Mouse (Mus musculus): ENCODE results near the gene Mypn.
A peak's percentile ranks its signal among the peaks of the same experiment; 100 is the strongest.

The Mypn gene

GRCm38 (mm10) chr10:63154726-63155125 is 49.0 kb downstream of the Mypn start:
- DNase-seq (ENCODE audit: low spot score): no peak

DNA sequence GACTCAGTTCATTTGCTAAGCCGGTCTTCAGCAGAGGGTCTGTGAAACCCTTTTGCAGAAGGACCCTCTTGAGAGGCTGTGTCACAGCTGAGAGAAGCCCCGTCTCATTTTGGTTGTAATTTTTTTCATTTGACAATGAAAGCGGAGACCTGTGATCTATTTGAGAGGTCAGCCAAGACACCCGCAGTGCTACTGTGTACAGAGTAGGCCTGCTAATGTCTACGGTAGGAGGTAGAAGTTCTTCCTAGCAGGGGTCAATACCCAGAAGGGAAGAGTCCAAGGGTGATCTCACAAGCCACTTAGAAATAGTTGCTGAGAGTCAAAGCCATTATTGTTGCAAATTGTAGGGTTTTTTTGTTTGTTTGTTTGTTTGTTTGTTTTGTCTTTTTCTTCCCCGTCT is 49.5 kb downstream of the Mypn start:
- DNase-seq (ENCODE audit: low spot score): no peak

GRCm38 (mm10) chr10:63153563-63153962 is 50.2 kb downstream of the Mypn start:
- DNase-seq (ENCODE audit: low spot score): peak; percentile 46

DNA sequence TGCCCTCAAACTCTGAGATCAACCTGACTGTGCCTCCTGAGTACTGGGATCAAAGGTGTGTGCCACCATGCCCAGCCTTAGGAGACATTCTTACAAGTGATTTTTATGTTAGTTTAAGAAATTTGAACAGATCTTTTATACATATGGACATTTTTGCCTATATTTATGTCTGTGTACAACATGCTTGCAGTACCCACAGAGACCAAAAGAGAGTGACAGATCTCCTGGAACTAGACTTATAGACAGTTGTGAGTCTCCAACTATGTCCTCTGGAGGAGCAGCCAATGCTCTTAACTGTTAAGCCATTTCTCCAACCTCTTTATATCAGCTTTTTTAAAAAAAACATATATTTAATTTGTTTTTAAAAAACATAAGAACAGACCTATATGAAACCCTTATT is 51.4 kb downstream of the Mypn start:
- DNase-seq (ENCODE audit: low spot score): no peak

DNA sequence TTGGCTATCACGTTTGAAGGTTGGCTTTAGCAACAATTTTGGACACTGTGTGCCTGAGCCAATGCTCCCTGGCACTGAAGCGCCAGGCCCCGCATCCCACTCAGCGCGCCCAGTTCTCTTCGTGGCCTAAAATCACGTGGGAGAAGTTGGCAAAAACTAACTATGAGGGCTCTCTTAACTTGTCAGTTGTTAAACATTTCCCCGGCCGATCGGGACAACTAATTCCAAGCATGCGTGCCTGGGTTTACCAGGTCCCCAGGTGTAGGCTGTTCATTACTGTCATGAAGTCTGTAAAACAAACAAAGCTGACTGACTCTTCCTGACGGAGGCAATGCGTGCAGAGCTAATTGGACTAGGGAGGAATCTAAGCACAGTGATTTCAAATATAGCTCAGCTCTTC is 61.1 kb downstream of the Mypn start:
- DNase-seq (ENCODE audit: low spot score): no peak

DNA sequence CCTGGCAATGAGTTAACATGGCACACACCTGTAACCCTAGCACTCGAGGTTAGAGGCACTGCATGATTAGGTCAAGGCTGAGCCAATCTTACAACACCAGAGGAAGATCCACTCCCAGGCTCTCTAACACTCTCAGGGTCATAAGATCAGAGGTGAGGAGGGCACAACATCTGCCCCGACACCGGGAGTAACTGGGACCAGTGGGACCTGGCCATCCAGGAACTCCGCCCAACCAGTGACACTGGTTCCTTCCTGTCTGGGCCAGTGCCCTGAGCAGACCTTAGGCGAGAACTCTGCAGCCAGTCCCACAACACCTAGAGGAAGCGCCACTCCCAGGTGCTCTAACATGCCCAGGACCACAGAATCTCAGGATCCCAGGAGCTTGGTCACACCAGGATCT is 67.3 kb downstream of the Mypn start:
- no peak for DNase-seq (ENCODE audit: low spot score)

GRCm38 (mm10) chr10:63135680-63136079 is 68.1 kb downstream of the Mypn start:
- no peak for DNase-seq (ENCODE audit: low spot score)

DNA sequence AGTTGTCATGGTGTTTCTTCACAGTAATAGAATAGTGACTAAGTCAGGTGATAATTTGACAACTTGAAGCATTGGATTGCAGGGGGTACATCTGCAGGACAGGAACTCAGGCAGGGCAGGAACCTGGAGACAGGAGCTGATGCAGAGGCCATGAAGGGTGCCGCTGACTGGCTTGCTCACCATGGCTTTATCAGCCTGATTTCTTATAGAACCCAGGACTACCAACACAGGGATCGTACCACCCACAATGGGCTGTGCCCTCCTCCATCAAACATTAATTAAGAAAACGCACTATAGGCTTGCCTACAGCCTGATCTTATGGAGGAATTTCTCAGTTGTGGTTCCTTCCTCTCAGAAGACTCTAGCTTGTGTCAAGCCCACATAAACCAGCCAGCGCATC is 70.4 kb downstream of the Mypn start:
- no peak for DNase-seq (ENCODE audit: low spot score)

- DNase-seq (ENCODE audit: low spot score): no peak
These were observed 71.4 kb downstream of the Mypn start for GRCm38 (mm10) chr10:63132356-63132755.

DNA sequence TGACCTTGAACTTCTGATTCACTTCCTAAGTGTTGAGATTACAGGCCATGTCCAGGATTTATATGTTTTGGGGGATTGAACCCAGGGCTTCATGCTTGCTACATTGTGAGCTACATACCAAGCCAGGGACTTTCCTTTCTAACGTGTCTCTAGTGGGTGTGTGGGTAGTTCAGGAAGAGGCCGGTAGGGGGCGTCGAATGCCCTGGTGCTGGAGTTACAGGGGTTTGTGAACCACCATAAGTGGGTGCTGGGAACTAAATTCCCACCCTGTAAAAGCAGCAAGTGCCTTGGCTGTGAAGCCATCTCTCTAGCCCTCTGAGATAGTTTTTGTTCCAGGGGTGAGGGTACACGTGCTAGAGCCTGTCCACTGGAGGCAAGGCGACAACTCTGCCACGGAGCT is 73.3 kb downstream of the Mypn start:
- DNase-seq (ENCODE audit: low spot score): no peak

DNA sequence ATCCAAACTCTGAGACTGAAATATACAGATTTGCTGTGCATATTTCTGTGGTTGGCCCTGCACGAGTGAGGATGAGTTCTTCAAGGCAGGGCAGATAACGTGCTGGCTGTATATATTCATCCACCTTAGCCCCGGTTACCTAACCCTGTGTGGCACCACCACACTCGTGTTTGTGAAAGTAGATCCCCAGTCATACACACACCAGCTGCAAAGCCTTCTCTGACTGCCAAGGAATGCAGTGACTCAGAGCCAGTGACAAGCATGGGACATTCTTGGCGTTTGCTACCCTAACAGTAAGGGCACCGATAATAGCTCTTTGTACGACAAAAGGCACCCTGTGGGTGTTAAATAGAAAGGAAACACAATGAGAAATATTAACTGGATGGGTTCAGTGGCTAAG is 75.5 kb downstream of the Mypn start:
- no peak for DNase-seq (ENCODE audit: low spot score)

DNA sequence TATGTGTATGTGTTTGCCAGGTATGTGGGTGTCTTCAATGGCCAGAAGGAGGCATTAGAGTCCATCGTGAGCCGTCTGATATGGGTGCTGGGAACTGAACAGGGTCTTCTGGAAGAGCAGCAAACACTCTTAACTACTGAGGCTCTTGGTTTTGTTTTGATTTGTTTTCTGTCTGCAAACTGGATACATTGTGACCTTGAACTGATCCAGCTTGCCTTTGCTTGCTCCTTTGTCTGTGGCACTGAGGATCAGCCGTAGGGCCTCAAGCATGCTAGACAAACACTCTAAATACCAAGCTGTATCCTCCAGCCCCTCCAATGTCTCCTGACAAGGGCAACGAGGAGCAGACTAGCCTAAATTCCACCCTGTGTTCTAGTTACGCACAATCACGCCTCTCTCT is 76.6 kb downstream of the Mypn start:
- DNase-seq (ENCODE audit: low spot score): no peak

DNA sequence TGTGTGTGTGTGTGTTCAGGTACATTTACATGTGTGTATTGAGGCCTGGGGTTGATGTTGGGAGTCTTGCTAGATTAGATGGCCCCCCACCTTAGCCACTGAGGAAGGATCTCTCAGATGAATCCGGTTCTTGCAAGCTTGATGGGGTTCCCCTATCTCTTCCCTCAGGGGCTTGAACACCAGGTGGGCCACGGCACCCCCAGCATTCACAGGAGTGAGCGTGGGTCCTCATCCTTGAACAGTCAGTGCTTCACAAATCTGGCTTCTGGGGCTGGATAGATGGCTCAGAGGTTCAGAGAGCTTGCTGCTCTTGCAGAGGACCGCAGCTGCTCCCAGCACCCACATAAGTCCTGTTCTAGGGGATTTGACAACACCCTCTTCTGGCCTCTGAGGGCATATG is 77.6 kb downstream of the Mypn start:
- no peak for DNase-seq (ENCODE audit: low spot score)

DNA sequence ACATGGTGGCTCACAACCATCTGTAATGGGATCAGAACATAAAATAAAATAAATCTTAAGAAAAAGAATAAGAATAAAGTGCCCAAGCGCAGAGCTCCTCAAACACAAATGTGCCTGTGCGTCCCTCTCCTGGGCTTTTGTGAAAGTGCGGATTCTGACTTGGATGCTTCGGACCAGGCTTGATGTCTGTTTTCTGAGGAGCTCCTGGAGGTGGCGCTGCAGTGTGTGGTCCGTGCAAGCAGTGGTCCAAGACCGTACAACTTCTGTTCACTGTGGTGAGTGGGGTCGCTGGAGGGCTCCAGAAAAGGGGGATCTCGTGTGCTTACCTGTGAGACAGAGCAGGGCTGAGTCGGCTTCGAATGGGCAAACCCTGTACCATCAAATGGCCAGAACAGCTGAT is 78.4 kb downstream of the Mypn start:
- DNase-seq (ENCODE audit: low spot score): no peak

GRCm38 (mm10) chr10:63124016-63124415 is 79.7 kb downstream of the Mypn start:
- no peak for DNase-seq (ENCODE audit: low spot score)

- no peak for DNase-seq (ENCODE audit: low spot score)
These were observed 80.6 kb downstream of the Mypn start for GRCm38 (mm10) chr10:63123141-63123540.

GRCm38 (mm10) chr10:63122516-63122915 is 81.2 kb downstream of the Mypn start:
- DNase-seq (ENCODE audit: low spot score): no peak

DNA sequence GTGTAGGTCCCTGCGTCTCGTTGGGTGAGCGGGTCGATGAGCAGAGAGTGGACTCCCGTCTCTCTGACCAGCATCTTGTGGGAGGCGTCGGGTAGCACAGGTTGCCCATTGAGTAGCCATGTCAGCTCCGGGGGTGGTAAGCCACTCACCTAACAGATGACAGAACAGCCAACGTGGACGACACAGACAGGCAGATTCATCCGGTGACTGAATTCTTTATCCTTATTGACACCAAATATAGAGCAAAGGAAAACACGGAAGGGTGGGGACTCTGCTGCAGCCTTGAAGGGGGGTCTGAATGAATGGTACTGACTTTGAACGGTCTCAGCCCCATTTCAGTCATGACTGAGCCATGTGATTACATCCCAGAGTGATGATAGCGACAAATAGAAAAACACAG is 81.8 kb downstream of the Mypn start:
- DNase-seq (ENCODE audit: low spot score): no peak

GRCm38 (mm10) chr10:63119916-63120315 is 83.8 kb downstream of the Mypn start:
- DNase-seq (ENCODE audit: low spot score): no peak

- DNase-seq (ENCODE audit: low spot score): no peak
These were observed 86.2 kb downstream of the Mypn start for GRCm38 (mm10) chr10:63117583-63117982.

DNA sequence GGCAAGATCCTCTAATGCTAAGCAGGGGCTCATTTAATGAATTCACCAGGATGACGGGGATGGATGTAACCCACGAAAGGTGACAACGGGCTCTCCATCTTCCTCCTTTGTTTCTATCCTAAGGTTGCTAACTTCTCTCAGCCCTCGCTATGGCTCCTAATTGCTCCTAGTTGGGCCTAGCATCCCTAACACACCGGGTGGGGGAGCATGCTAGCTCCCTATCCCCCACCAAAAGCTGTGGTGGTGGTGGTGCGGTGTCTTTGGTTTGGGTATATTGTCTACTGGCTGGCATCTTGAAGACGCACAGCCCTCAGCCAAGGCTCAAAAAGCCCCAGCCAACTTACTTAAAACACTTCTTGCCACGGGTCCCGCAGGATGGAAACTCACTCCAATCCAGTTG is 87.4 kb downstream of the Mypn start:
- no peak for DNase-seq (ENCODE audit: low spot score)

DNA sequence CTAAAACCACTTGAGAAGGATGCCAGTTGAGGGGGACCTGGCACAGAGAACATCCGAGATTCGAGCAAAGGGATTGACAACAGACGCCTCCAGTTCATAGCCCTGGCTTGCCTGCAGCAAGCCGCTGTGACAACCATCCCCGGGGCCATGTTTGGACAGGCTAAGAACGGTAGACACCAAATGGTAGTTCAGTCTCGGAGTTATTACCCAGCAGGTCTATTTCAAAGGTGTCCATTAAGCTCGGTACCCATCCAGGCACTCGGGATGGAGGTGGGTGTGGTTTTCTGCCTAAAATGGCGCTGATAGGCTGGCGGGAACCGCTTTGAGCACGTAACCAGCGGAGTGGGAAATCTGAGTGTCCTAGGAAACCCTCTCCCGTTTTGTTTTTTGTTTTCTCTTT is 87.9 kb downstream of the Mypn start:
- DNase-seq (ENCODE audit: low spot score): no peak

DNA sequence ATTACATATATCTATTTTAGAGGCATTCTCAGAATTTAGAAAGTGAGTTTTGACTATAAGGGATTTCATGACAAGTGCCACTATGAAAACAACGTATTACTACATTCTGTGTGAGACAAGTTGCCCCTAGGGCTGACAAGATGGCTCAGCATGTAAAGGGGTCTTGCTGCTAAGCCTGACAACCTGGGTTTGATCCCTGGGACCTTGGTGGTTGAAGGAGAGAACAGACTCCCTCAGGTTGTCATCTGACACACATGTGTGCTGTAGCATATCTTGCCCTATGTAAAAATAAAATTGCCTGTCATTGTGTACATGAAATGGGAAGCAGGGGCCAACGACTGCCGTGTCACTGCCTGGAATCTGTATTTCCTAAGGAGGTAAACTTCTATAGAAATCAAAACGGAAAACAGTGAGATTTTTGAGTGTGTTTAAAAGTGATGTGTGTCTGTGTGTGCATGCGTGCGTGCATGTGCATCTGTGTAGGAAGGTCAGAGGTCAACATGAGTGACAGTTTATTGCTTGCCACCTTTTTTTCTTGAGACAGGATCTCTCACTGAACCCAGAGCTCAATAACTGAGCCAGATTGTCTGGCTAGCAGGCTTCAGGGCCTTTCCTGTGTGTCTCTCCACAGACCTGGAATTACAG is 89.9 kb downstream of the Mypn start:
- DNase-seq (ENCODE audit: low spot score): no peak

DNA sequence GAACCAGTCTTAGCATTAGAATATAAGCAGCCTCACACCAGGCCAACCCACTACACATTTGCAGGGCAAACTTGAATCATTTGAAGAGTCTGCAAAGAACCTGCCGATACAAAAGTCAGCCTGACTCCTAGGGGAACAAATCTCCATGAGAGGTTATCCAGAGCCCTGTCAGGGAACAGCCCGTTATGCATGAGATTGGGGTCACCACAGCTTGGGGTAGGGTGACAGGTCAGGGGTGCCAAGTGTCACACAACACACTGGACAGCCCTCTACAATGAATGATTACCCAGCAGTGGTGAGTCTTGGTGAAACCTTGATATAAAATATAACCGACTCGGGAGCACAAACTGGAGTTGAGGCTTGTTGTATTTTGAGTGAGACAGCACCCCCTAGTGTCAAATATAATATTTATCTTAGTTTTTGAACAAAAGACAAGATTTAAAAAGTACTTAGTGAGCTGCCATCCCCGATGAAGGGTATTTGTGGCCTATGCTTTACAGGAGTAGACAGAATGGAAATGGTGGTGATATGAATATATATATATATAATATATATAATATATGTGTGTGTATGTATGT is 90.6 kb downstream of the Mypn start:
- no peak for DNase-seq (ENCODE audit: low spot score)

All from ovary, postnatal 10 days (tissue).